Mouse (Mus musculus) hindbrain, embryonic 10.5 days (tissue): ENCODE results near the gene Sarnp. TPM values are rescaled to one million over a fixed set of nuclear protein-coding genes. Genes with fewer than 3 reads are reported as not detected.
A peak's percentile ranks its signal among the peaks of the same experiment; 100 is the strongest.

Experiments used
- DNase-seq: peaks from one replicate; pipeline ENCODE4 v3.0.0-alpha.2; 2017; ENCODE audit warnings: low spot score
- H3K27ac ChIP-seq: fragments of 300-500 bp; sonication (generic); 2 replicates; pipeline ENCODE4 v1.5.1; 2016; ENCODE audit warnings: mild to moderate bottlenecking, moderate library complexity
- H3K27me3 ChIP-seq: fragments of 300-500 bp; sonication (generic); 2 replicates; pipeline ENCODE4 v1.6.1; 2016; ENCODE audit warnings: mild to moderate bottlenecking; ENCODE audit not compliant: poor library complexity, insufficient read depth, severe bottlenecking
- H3K36me3 ChIP-seq: fragments of 300-500 bp; sonication (generic); 2 replicates; pipeline ENCODE4 v1.6.1; 2016; ENCODE audit warnings: mild to moderate bottlenecking, moderate library complexity
- H3K4me1 ChIP-seq: fragments of 300-500 bp; sonication (generic); replicated peaks from 2 replicates; pipeline ENCODE4 v1.6.1; 2016; ENCODE audit warnings: mild to moderate bottlenecking
- H3K4me3 ChIP-seq: fragments of 300-500 bp; sonication (generic); 2 replicates; pipeline ENCODE4 v1.5.1; 2016; ENCODE audit warnings: mild to moderate bottlenecking, moderate library complexity
- H3K9me3 ChIP-seq: fragments of 300-500 bp; sonication (generic); 2 replicates; pipeline ENCODE4 v1.6.1; 2016; ENCODE audit warnings: mild to moderate bottlenecking, moderate library complexity
- WGBS: fragments of 180-500 bp; shearing (Covaris S2); methylation state at CpG from one replicate; pipeline ENCODE4 v1.1.7; 2016; 5-methylcytosine and 5-hydroxymethylcytosine counted together
- polyA plus RNA-seq: library from polyadenylated mRNA; unstranded; fragments of >200 nt; fragmentation: Nextera tagmentation; extraction: Ambion mirVana; gene quantifications from 2 replicates; pipeline ENCODE4 v1.2.1, GENCODE M21; 2016

Gene Sarnp
- polyA plus RNA-seq, result 251 and 263 TPM in 2 replicates

DNA sequence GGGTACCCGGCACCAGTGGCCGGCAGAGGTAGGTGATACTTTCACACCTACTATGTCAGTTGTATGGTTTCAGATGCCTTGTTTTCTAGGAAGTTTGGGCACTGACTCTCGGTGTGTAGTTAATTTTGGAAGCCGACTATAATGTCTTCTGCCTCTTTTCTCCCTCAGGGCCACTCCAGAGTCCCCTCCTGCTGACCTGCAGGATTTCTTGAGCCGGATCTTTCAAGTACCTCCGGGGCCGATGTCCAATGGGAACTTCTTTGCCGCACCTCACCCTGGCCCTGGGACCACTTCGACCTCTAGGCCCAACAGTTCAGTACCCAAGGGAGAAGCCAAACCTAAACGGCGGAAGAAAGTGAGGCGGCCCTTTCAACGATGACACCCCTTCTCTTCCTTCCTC lies at the start of gene Sarnp:
Sarnp (plus strand) TSS at position 301 of the 400 bp plus-strand sequence.
- H3K9me3 ChIP-seq, result no peaks in the 10 kb centered on the region
- peaks cover 8% of the 10 kb centered on the region for H3K4me1 ChIP-seq
- DNase-seq, result no peak
- H3K36me3 ChIP-seq, result peaks cover 80% of the 10 kb centered on the region
- no peaks in the 10 kb centered on the region for H3K27me3 ChIP-seq
- no peak within 1 kb of the TSS for H3K27ac ChIP-seq
- H3K4me3 ChIP-seq, result no peak within 1 kb of the TSS
- WGBS, result 94% methylated on average over 13 of the region's 13 CpGs

DNA sequence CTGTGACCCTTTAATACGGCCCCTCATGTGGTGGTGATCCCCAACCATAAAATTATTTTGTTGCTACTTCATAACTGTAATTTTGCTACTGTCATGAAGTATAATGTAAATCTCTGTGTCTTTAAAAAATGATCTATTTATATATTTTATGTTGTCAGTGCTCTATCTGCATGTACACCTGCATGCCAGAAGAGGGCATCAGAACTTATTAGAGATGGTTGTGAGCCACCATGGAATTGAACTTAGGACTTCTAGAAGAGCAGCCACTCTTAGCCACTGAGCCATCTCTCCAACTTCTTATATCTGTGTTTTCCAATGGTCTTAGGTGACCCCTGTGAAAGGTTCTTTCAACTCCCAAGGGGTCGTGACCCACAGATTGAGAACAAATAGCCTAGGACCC lies 44.2 kb upstream of the Sarnp start:
- H3K27me3 ChIP-seq, result no peaks in the 10 kb centered on the region
- H3K9me3 ChIP-seq, result no peaks in the 10 kb centered on the region
- WGBS, result 84% methylated on average over 2 of the region's 2 CpGs
- no peak for DNase-seq
- peaks cover 4% of the 10 kb centered on the region; the same call in 1 of the 2 replicates for H3K36me3 ChIP-seq
- H3K4me3 ChIP-seq, result no peak overlapping the region
- no peak overlapping the region for H3K27ac ChIP-seq
- no peaks in the 10 kb centered on the region for H3K4me1 ChIP-seq

DNA sequence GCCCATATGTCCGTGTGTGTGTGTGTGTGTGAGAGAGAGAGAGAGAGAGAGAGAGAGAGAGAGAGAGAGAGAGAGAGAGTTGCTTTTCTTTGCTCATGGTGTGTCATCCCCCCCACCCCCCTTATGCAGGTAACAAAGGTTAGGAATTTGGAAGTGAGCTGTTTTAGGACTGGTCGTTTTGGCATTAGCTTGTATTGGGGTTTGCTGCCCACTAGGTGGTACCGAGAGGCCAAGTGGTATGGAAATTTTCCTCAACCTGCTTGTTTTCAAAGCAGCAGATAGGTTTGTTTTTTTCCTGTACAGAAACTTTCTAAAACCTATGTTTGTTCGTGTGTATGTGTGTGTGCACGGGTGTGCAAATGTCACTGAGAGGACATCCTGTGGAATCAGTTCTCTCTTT lies 43.4 kb upstream of the Sarnp start:
- no peaks in the 10 kb centered on the region for H3K27me3 ChIP-seq
- 32% methylated on average over 5 of the region's 5 CpGs for WGBS
- H3K4me3 ChIP-seq, result no peak overlapping the region
- H3K4me1 ChIP-seq, result 0 out of 2 replicates have a peak, but pooled peaks cover 1% of the 10 kb centered on the region
- no peak for DNase-seq
- H3K36me3 ChIP-seq, result no peaks in the 10 kb centered on the region
- H3K27ac ChIP-seq, result no peak overlapping the region
- no peaks in the 10 kb centered on the region for H3K9me3 ChIP-seq

- Histone ChIP-seq H3K27me3 (no peaks in the 10 kb centered on the region), H3K27ac (no peak overlapping the region), H3K9me3 (peaks cover 2% of the 10 kb centered on the region), H3K4me1 (peaks cover 11% of the 10 kb centered on the region; the same call in 1 of the 2 replicates), H3K4me3 (no peak overlapping the region), H3K36me3 (no peaks in the 10 kb centered on the region)
- no peak for DNase-seq
- 86% methylated on average over 2 of the region's 2 CpGs for WGBS
Measured at GRCm38 (mm10) chr10:128778441-128778840, 38.7 kb upstream of the Sarnp start.

DNA sequence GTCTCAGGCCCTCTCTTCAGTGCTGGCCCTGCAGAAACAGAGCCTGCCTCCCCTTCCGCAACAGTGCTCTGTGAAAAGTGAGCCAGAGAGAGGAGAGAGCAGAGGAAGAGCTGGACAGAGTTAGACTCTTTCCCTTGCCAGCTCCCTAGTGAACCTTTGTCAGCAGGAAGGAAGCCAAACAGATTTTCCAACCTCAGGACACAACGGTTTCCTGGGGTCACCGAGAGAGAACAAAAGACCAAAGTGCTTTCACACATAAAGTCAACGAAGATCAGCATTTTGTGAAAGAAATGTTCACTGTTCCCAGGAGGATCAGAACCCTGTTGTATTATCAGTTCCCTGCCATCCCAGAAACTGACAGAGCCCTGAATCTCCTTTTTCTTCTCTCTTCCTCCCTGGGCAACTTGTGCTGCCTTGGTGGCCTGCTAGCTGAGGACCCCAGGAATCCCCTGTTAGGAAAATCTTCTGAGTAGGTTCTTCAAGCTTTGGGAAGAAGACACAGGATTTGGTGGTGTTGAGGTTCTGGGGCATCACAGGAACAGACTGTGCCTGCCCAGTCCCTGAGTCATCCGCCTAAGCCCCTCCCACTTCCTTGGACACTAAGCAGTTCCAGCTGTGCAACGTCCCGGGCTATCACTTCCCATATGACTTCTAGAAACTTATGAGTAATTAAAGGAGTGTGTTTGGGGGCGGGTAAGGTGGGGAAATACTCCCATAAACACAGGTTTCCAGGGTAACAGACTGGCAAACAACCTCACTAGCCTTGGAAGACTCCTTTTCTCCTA lies 37.9 kb upstream of the Sarnp start:
- Histone ChIP-seq H3K4me3 (no peak overlapping the region), H3K27ac (peak overlapping the region; percentile 76), H3K27me3 (no peaks in the 10 kb centered on the region), H3K36me3 (no peaks in the 10 kb centered on the region), H3K4me1 (peaks cover 11% of the 10 kb centered on the region; the same call in 1 of the 2 replicates), H3K9me3 (peaks cover 10% of the 10 kb centered on the region)
- WGBS, result 31% methylated on average over 8 of the region's 8 CpGs
- peak; percentile 34 for DNase-seq

- WGBS, result 88% methylated on average over 1 of the region's 1 CpGs
- no peak overlapping the region for H3K4me3 ChIP-seq
- no peaks in the 10 kb centered on the region for H3K36me3 ChIP-seq
- H3K4me1 ChIP-seq, result peaks cover 11% of the 10 kb centered on the region; the same call in 1 of the 2 replicates
- H3K27ac ChIP-seq, result no peak overlapping the region
- peaks cover 15% of the 10 kb centered on the region for H3K9me3 ChIP-seq
- no peaks in the 10 kb centered on the region for H3K27me3 ChIP-seq
- no peak for DNase-seq
Measured at GRCm38 (mm10) chr10:128780200-128780599, 36.9 kb upstream of the Sarnp start.

DNA sequence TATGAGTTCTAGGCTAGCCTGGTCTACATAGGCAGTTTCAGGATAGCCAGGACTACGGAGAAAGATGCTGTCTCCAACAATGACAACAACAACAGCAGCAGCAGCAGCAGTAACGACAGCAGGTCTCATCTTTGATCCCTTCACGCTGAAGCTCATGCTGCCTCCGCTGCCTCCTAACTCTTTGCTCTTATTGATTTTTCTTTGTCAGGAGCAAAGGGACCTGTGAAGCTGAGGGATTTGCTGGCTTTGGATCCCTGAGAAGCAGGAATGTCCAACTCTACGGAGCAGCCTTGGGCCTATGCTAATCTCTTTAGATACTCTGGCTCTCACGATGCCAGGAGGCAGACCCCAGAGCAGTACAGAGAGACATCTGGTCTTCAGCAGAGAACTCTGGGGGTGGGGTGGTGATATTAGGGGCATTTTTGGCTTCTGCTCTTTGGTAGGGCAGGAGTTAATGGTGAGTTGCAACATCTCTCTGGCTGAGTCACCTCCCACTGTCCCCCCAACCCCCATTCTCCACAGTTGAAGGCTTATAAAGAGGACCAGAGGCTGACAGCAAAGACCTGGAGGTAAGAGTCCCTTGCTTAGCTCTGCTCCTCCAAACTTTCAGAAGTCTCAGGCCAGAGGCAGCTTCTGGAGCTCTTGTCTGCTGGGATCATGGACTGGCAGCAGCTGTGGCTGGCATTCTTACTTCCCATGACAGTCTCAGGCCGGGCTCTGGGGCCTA lies 26.6 kb upstream of the Sarnp start, which contains the start of gene Mmp19:
Mmp19 (plus strand) TSS at position 513 of the 727 bp plus-strand sequence.
- WGBS, result 77% methylated on average over 7 of the region's 7 CpGs
- Histone ChIP-seq H3K4me3 (no peak within 1 kb of the TSS), H3K36me3 (no peaks in the 10 kb centered on the region), H3K27me3 (no peaks in the 10 kb centered on the region), H3K4me1 (0 out of 2 replicates have a peak, but pooled peaks cover 5% of the 10 kb centered on the region), H3K9me3 (no peaks in the 10 kb centered on the region), H3K27ac (no peak within 1 kb of the TSS)
- no peak for DNase-seq

DNA sequence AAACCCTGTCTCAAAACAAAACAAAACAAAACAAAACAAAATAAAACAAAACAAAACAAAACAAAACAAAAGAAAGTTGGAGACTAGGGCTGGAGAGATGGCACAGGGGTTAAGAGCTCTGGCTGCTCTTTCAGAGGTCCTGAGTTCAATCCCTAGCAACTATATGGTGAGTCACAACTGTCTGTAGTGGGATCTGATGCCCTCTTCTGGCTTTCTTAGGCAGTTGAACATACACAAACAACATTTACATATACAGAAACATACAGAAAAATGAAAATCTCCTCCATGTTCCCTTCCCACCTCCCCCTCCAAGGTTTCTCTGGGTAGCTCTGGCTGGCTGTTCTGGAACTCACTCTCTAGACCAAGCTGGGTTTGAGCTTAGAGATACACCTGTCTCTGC lies 25.1 kb upstream of the Sarnp start:
- no peak for DNase-seq
- Histone ChIP-seq H3K27ac (no peak overlapping the region), H3K36me3 (no peaks in the 10 kb centered on the region), H3K9me3 (no peaks in the 10 kb centered on the region), H3K4me1 (0 out of 2 replicates have a peak, but pooled peaks cover 5% of the 10 kb centered on the region), H3K27me3 (no peaks in the 10 kb centered on the region), H3K4me3 (no peak overlapping the region)

- Histone ChIP-seq H3K9me3 (no peaks in the 10 kb centered on the region), H3K27ac (no peak overlapping the region), H3K36me3 (no peaks in the 10 kb centered on the region), H3K4me3 (no peak overlapping the region), H3K4me1 (0 out of 2 replicates have a peak, but pooled peaks cover 5% of the 10 kb centered on the region), H3K27me3 (no peaks in the 10 kb centered on the region)
- WGBS, result 98% methylated on average over 1 of the region's 1 CpGs
- DNase-seq, result no peak
Measured at GRCm38 (mm10) chr10:128793258-128793657, 23.9 kb upstream of the Sarnp start.

GRCm38 (mm10) chr10:128794391-128794790 lies 22.7 kb upstream of the Sarnp start:
- no peaks in the 10 kb centered on the region for H3K9me3 ChIP-seq
- H3K27ac ChIP-seq, result no peak overlapping the region
- no peaks in the 10 kb centered on the region for H3K27me3 ChIP-seq
- no peak for DNase-seq
- 0 out of 2 replicates have a peak, but pooled peaks cover 5% of the 10 kb centered on the region for H3K4me1 ChIP-seq
- WGBS, result 93% methylated on average over 5 of the region's 5 CpGs
- no peak overlapping the region for H3K4me3 ChIP-seq
- 0 out of 2 replicates have a peak, but pooled peaks cover 5% of the 10 kb centered on the region for H3K36me3 ChIP-seq

- no peak for DNase-seq
- Histone ChIP-seq H3K27me3 (no peaks in the 10 kb centered on the region), H3K4me1 (0 out of 2 replicates have a peak, but pooled peaks cover 3% of the 10 kb centered on the region), H3K9me3 (no peaks in the 10 kb centered on the region), H3K36me3 (peaks cover 14% of the 10 kb centered on the region), H3K27ac (no peak overlapping the region), H3K4me3 (no peak overlapping the region)
- WGBS, result 95% methylated on average over 3 of the region's 3 CpGs
Measured at GRCm38 (mm10) chr10:128795581-128795980, 21.6 kb upstream of the Sarnp start.

DNA sequence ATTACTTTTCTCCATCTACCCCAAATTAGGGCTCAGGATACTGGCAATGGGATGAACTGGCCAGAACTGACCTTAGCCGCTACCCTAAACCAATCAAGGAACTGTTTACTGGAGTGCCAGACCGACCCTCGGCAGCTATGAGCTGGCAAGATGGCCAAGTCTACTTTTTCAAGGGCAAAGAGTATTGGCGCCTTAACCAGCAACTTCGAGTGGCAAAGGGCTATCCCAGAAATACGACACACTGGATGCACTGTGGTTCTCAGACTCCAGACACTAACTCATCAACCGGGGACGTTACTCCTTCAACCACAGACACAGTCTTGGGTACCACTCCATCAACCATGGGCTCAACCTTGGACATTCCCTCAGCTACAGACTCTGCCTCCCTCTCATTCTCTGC lies 18.5 kb upstream of the Sarnp start:
- Histone ChIP-seq H3K9me3 (no peaks in the 10 kb centered on the region), H3K27me3 (no peaks in the 10 kb centered on the region), H3K4me1 (peaks cover 18% of the 10 kb centered on the region), H3K27ac (no peak overlapping the region), H3K36me3 (peaks cover 31% of the 10 kb centered on the region), H3K4me3 (no peak overlapping the region)
- no peak for DNase-seq
- 95% methylated on average over 8 of the region's 8 CpGs for whole genome bisulfite sequencing
